Mouse (Mus musculus): ENCODE data around the gene Tnpo1.

DNA sequence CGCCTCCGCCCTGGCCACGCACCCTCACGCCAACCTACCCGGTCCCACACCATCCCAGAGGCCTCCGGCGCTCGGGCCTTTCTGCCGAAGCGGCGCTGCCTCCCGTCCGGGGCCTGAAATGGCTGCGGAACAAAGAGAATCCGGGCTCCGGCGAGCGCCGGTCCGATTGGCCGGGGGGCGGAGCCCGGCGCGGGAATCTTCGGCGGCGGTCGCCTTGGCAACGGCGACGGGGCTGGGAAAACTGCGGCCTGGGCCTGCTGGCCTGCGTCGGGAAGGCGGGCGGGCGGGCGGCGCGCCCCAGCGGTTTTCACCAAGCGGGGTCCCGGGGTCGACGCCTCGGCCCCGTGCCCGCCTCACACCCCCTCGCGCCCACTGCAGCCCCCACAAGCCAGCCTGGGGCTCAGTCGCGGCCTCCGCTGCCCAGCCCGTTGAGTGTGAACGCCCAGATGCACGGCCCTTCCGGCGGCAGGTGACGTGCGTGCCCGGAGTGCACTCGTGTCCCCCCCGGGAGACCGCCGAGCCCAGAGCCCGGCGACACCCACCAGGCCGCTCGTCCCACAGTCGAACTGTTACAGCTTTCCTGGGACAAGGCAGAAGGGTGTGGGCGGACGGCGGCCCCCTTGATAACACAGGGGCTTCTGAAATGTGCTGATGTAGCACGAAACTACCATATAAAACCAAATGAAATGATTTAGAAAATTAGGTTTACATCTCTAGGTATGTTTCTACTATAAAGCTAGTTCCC lies at the start of gene Tnpo1:
- TF ChIP-seq CTCF (IDR thresholded peaks at IDR 0.05; ENCODE audit: borderline replicate concordance, extremely low read depth, insufficient read depth, insufficient read length) (no peak), POLR2A (IDR thresholded peaks at IDR 0.05; ENCODE audit: borderline replicate concordance, extremely low read depth, insufficient read depth, insufficient read length, poor library complexity, severe bottlenecking) (peak; percentile 75)
